Comparison of ENCODE assay signal across 8 mouse cellular contexts in the genomic region with DNA sequence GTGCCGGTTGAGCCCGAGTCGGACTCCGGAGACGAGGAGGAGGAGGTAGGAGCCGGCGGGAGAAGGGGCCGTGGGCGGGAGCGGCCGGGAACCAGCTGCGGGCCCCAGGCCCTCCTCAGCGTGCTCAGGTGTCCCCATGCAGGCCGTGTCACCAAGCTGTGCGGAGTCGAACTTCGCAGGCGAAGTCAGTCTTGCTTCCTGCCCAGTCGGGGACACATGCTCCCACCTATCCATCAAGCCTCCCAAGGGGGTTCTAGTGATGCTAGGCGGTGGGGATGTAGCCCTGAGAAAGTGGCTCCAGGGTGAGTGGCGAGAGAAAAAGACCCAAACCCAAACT. TPM values are rescaled to one million over a fixed set of nuclear protein-coding genes. Genes with fewer than 3 reads are reported as not detected.
DNase-seq lines count a peak whose midpoint lies in the region; ATAC-seq and TF ChIP-seq lines count a peak whose summit lies in the region.

No protein-coding gene starts in this region.

- no peak for TF ChIP-seq CTCF in left cerebral cortex, adult 2 months (IDR thresholded peaks at IDR 0.05)

- no peak for DNase-seq in left cerebral cortex, adult 2 months (ENCODE audit: extremely low spot score in 1 of 2, low spot score in 2 of 2)
- no peak for DNase-seq in left cerebral cortex, adult 11 months (ENCODE audit: low spot score)
- no peak for DNase-seq in embryonic facial prominence, embryonic 11.5 days (ENCODE audit: low spot score)
- no peak for DNase-seq in intestine, embryonic 14.5 days (ENCODE audit: low spot score)
- no peak for DNase-seq in adrenal gland, postnatal 25 days
- DNase-seq in T-cell, adult 2 months (ENCODE audit: low spot score), result no peak
- DNase-seq in right cerebral cortex, postnatal 10 days (ENCODE audit: low spot score in 2 of 2), result no peak

- H3K9ac ChIP-seq in embryonic facial prominence, embryonic 11.5 days (replicated peaks; ENCODE audit: low read length), result peak overlapping the region; percentile 71
- peak overlapping the region; percentile 58 for H3K9ac ChIP-seq in intestine, embryonic 14.5 days (ENCODE audit: low read length)
- H3K9ac ChIP-seq in neural tube, embryonic 13.5 days, result peak overlapping the region; percentile 83

- H3K36me3 ChIP-seq in embryonic facial prominence, embryonic 11.5 days (replicated peaks; ENCODE audit: control insufficient read depth, insufficient read depth, low read depth, low read length), result peaks cover 6% of the 10 kb centered on the region
- H3K36me3 ChIP-seq in intestine, embryonic 14.5 days (ENCODE audit: control insufficient read depth, insufficient read depth, low read length), result peaks cover 31% of the 10 kb centered on the region
- H3K36me3 ChIP-seq in neural tube, embryonic 13.5 days, result peaks cover 26% of the 10 kb centered on the region

- WGBS in embryonic facial prominence, embryonic 11.5 days, result under 1% methylated on average over 21 of the region's 21 CpGs
- WGBS in intestine, embryonic 14.5 days, result under 1% methylated on average over 21 of the region's 21 CpGs
- under 1% methylated on average over 21 of the region's 21 CpGs for WGBS in neural tube, embryonic 13.5 days

- peak overlapping the region; percentile 89 for H3K4me3 ChIP-seq in left cerebral cortex, adult 2 months
- peak overlapping the region; percentile 94 for H3K4me3 ChIP-seq in embryonic facial prominence, embryonic 11.5 days (ENCODE audit: low read depth, low read length)
- H3K4me3 ChIP-seq in intestine, embryonic 14.5 days (ENCODE audit: low read depth, low read length), result peak overlapping the region; percentile 88
- peak overlapping the region; percentile 89 for H3K4me3 ChIP-seq in neural tube, embryonic 13.5 days

- H3K27me3 ChIP-seq in embryonic facial prominence, embryonic 11.5 days (ENCODE audit: control insufficient read depth, insufficient read depth, low read length), result no peaks in the 10 kb centered on the region
- H3K27me3 ChIP-seq in intestine, embryonic 14.5 days (replicated peaks; ENCODE audit: control insufficient read depth, insufficient read depth, low read length), result no peaks in the 10 kb centered on the region
- H3K27me3 ChIP-seq in neural tube, embryonic 13.5 days, result no peaks in the 10 kb centered on the region

- ATAC-seq in embryonic facial prominence, embryonic 11.5 days (replicated peaks; ENCODE audit: insufficient number of reproducible peaks, low FRiP score, low TSS enrichment, low read depth), result no peak; the same call in 1 of the 2 replicates
- peak; percentile 44 for ATAC-seq in intestine, embryonic 14.5 days (replicated peaks; ENCODE audit: low FRiP score, low TSS enrichment, low read depth)
- peak; percentile 80 for ATAC-seq in neural tube, embryonic 13.5 days (ENCODE audit: low read depth)

- peak overlapping the region; percentile 69; the same call in 1 of the 2 replicates for H3K27ac ChIP-seq in left cerebral cortex, adult 2 months
- 0 out of 2 replicates have a peak overlapping the region, but pooled peaks have one; percentile 5 for H3K27ac ChIP-seq in embryonic facial prominence, embryonic 11.5 days (replicated peaks; ENCODE audit: low read depth, low read length)
- peak overlapping the region; percentile 83; the same call in 1 of the 2 replicates for H3K27ac ChIP-seq in intestine, embryonic 14.5 days (ENCODE audit: low read depth)
- peak overlapping the region; percentile 49; the same call in 1 of the 2 replicates for H3K27ac ChIP-seq in neural tube, embryonic 13.5 days (replicated peaks)

- peaks cover 2% of the 10 kb centered on the region; the same call in 1 of the 2 replicates for H3K4me1 ChIP-seq in embryonic facial prominence, embryonic 11.5 days (ENCODE audit: control insufficient read depth, insufficient read depth, low read length)
- H3K4me1 ChIP-seq in intestine, embryonic 14.5 days (replicated peaks; ENCODE audit: control insufficient read depth, insufficient read depth, low read length), result peaks cover 9% of the 10 kb centered on the region
- peaks cover 19% of the 10 kb centered on the region for H3K4me1 ChIP-seq in neural tube, embryonic 13.5 days (replicated peaks)

- peak overlapping the region; percentile 86 for H3K4me2 ChIP-seq in embryonic facial prominence, embryonic 11.5 days (ENCODE audit: low read depth, low read length)
- H3K4me2 ChIP-seq in intestine, embryonic 14.5 days (ENCODE audit: low read length), result peak overlapping the region; percentile 71
- H3K4me2 ChIP-seq in neural tube, embryonic 13.5 days, result peak overlapping the region; percentile 98

- intact Hi-C loops in left cerebral cortex, adult 2 months (cut with DNase I), result loop anchor here (5.0 kb wide), 1 partner anchor 42 kb away; no protein-coding TSS in a partner anchor

- no peaks in the 10 kb centered on the region for H3K9me3 ChIP-seq in embryonic facial prominence, embryonic 11.5 days (replicated peaks; ENCODE audit: control insufficient read depth, low read length)
- H3K9me3 ChIP-seq in intestine, embryonic 14.5 days (ENCODE audit: control insufficient read depth, low read length), result no peaks in the 10 kb centered on the region
- no peaks in the 10 kb centered on the region for H3K9me3 ChIP-seq in neural tube, embryonic 13.5 days

RNA-seq across cellular contexts. Expression of a gene that starts 0.4 kb away (rescaled TPM):
- 10 to 100 TPM; 34.6 to 35.5 TPM for total RNA-seq in left cerebral cortex, adult 2 months (2021)
- 41.4 and 42.6 TPM in 2 replicates for polyA plus RNA-seq in embryonic facial prominence, embryonic 11.5 days (2014; fragmentation: Nextera tagmentation; extraction: Ambion mirVana)
- 47.0 and 50.9 TPM in 2 replicates for polyA plus RNA-seq in intestine, embryonic 14.5 days (2014; fragmentation: Nextera tagmentation; extraction: Ambion mirVana)
- polyA plus RNA-seq in neural tube, embryonic 13.5 days (2015; fragmentation: Nextera tagmentation; extraction: Ambion mirVana), result 35.5 and 38.5 TPM in 2 replicates
- 33.6 and 35.8 TPM in 2 replicates for total RNA-seq in adrenal gland, postnatal 25 days (2021)

RNA-seq across cellular contexts. Expression of a gene that starts 19.3 kb away (rescaled TPM):
- total RNA-seq in left cerebral cortex, adult 2 months (2021), result 10 to 100 TPM; 73.3 to 77.4 TPM
- polyA plus RNA-seq in embryonic facial prominence, embryonic 11.5 days (2014; fragmentation: Nextera tagmentation; extraction: Ambion mirVana), result 91.5 and 96.3 TPM in 2 replicates
- 68.8 and 77.3 TPM in 2 replicates for polyA plus RNA-seq in intestine, embryonic 14.5 days (2014; fragmentation: Nextera tagmentation; extraction: Ambion mirVana)
- 115 and 124 TPM in 2 replicates for polyA plus RNA-seq in neural tube, embryonic 13.5 days (2015; fragmentation: Nextera tagmentation; extraction: Ambion mirVana)
- 88.6 and 93.2 TPM in 2 replicates for total RNA-seq in adrenal gland, postnatal 25 days (2021)

RNA-seq across cellular contexts. Expression of a gene that starts 47.5 kb away (rescaled TPM):
- total RNA-seq in left cerebral cortex, adult 2 months (2021), result 10 to 100 TPM; 76.7 to 80.7 TPM
- 4.2 and 4.3 TPM in 2 replicates for polyA plus RNA-seq in embryonic facial prominence, embryonic 11.5 days (2014; fragmentation: Nextera tagmentation; extraction: Ambion mirVana)
- polyA plus RNA-seq in intestine, embryonic 14.5 days (2014; fragmentation: Nextera tagmentation; extraction: Ambion mirVana), result 7.1 and 7.2 TPM in 2 replicates
- polyA plus RNA-seq in neural tube, embryonic 13.5 days (2015; fragmentation: Nextera tagmentation; extraction: Ambion mirVana), result 7.9 and 8.0 TPM in 2 replicates
- total RNA-seq in adrenal gland, postnatal 25 days (2021), result 49.2 and 51.7 TPM in 2 replicates

Comparison
In these comparisons a context has a peak if more than half of its experiments do, and no peak if none do; other contexts are left out.
1. H3K27ac ChIP-seq: peak in every context shown above with its lines; median percentile 83 in intestine, embryonic 14.5 days; 69 in left cerebral cortex, adult 2 months; 49 in neural tube, embryonic 13.5 days; 5 in embryonic facial prominence, embryonic 11.5 days.